Mouse (Mus musculus): ENCODE results near the gene Tnxb. TPM values are rescaled to one million over a fixed set of nuclear protein-coding genes. Genes with fewer than 3 reads are reported as not detected.

Gene Tnxb
- polyA plus RNA-seq, 1 experiment from 2014 or later, result 0.38 TPM

DNA sequence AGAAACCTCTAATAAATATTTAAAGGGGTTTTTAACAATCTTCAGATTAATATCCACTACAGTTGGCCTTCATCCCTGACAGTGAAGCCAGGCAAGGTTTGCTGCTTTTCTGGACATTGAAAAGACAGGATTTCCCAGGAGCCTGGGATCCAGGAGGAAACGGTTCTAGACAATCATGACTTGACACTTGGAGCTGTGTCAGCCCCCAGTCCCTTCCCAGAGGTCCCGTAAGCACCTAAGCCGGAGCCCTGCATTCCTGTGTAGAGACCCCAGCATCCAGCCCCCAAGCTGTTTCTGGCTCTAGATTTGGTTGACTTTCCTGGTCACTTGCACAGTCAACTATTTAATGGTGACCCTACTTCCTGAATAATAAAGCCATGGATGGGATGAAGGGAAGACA is 11.7 kb upstream of the Tnxb start:
- Histone ChIP-seq H3K27me3 (ENCODE audit: insufficient read depth, low read length) (peaks cover 16% of the 10 kb centered on the region), H3K27ac (ENCODE audit: low read depth) (no peak overlapping the region), H3K4me3 (ENCODE audit: low read depth, low read length) (no peak overlapping the region), H3K36me3 (ENCODE audit: insufficient read depth) (peaks cover 2% of the 10 kb centered on the region; the same call in 1 of the 2 replicates), H3K9ac (no peak overlapping the region), H3K4me1 (ENCODE audit: insufficient read depth) (peaks cover 9% of the 10 kb centered on the region), H3K9me3 (ENCODE audit: low read depth, low read length) (no peaks in the 10 kb centered on the region), H3K4me2 (no peak overlapping the region)
- no peak for TF ChIP-seq CTCF (IDR thresholded peaks at IDR 0.05; ENCODE audit: low read depth)
- DNase-seq (no peak), ATAC-seq (ENCODE audit: insufficient read depth) (no peak)
- 68% methylated on average over 3 of the region's 3 CpGs for WGBS

DNA sequence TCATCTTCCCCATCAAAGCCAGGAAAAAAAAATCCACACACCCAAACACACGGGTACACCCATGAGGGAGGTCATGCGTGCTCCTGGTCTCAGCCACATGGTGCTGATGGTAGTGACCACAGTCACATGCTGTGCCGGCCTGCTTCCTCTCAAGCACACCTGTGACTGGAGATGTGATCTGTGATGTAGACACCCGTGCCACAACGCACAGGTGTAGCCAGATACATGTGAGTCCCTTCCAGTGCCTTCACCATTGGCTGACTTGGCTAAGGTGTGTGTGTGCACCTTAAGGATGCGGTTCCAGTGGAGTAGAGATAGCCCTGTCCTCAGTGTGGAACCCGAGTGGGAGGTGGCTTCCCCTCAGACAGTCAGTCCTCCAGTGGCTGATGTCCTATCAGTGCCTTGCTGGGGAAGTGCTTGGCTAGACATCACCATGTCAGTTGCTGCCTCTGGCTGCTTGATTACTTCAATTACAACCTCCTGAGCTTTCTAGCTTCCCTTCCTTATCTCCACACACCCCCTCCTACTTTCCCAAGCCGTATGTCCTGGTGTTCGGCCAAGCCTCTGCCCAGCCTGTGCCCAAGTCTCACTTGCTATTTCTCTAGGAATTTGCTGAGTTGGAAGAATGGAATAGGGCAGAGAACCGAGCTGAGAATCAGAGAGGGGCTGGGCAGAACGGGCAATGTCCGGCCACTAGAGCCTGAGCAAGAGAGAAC is 11.0 kb upstream of the Tnxb start:
- peaks cover 16% of the 10 kb centered on the region for H3K27me3 ChIP-seq (ENCODE audit: insufficient read depth, low read length)
- no peak for TF ChIP-seq CTCF (IDR thresholded peaks at IDR 0.05; ENCODE audit: low read depth)

DNA sequence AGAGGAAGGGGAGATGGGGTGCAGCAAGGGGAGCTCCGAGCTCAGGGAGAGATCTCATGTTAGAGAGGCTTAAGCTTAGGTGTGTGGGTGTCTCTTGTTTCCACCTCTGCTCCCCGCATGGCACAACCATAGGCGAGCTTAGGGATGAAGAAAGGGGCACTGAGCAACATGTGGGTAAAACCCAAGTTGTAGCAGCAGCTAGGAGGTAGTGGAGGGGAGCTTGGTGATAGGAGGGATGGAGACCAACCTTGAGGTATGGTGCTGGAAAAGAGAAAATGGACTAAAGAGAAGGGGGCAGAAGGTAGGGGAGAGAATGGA is 10.5 kb upstream of the Tnxb start:
- Histone ChIP-seq H3K9me3 (ENCODE audit: low read depth, low read length) (no peaks in the 10 kb centered on the region), H3K27me3 (ENCODE audit: insufficient read depth, low read length) (peaks cover 16% of the 10 kb centered on the region), H3K9ac (no peak overlapping the region), H3K27ac (ENCODE audit: low read depth) (no peak overlapping the region), H3K36me3 (ENCODE audit: insufficient read depth) (no peaks in the 10 kb centered on the region), H3K4me3 (ENCODE audit: low read depth, low read length) (no peak overlapping the region), H3K4me2 (no peak overlapping the region), H3K4me1 (ENCODE audit: insufficient read depth) (peaks cover 9% of the 10 kb centered on the region)
- ATAC-seq (ENCODE audit: insufficient read depth) (no peak), DNase-seq (no peak)
- TF ChIP-seq CTCF (IDR thresholded peaks at IDR 0.05; ENCODE audit: low read depth), result no peak
- 66% methylated on average over 3 of the region's 3 CpGs for WGBS

More for the DNA sequence above, 11.0 kb upstream of the Tnxb start:
- Histone ChIP-seq H3K9ac (no peak overlapping the region), H3K27ac (ENCODE audit: low read depth) (no peak overlapping the region), H3K4me2 (no peak overlapping the region), H3K4me1 (ENCODE audit: insufficient read depth) (peaks cover 9% of the 10 kb centered on the region), H3K36me3 (ENCODE audit: insufficient read depth) (no peaks in the 10 kb centered on the region), H3K9me3 (ENCODE audit: low read depth, low read length) (no peaks in the 10 kb centered on the region), H3K4me3 (ENCODE audit: low read depth, low read length) (no peak overlapping the region)
- DNase-seq, result no peak
- 55% methylated on average over 12 of the region's 12 CpGs for WGBS
- ATAC-seq (ENCODE audit: insufficient read depth), result no peak

DNA sequence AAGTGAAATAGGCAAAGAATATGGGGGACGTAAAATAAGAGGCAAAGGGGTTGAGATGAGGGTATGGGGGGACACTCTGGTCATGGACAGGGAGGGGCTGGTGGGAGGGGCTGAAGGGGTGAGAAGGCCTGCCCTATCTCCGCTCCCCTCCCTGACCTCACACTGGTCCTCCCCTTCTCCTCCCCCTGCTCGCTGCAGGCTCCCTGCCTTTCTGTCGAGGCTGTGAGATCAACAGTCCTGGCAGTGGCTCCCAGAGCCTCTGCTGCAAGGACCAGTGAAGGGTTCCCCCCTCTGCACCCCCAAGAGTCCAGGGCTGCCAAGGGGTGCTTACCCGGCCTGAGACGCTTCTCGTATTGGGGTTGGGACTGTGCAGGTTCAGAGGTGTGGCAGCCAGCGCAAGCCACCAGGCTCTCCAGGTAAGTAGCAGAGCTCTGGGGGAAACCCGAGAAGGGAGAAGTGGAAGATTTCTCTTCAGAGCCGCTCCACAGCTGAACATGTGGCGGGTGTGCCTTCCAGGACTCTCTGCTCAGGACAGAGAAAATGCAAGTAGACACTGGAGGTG is 10.0 kb upstream of the Tnxb start:
- no peak for DNase-seq
- no peak for ATAC-seq (ENCODE audit: insufficient read depth)
- H3K4me1 ChIP-seq (ENCODE audit: insufficient read depth), result peaks cover 5% of the 10 kb centered on the region
- no peak overlapping the region for H3K4me2 ChIP-seq
- TF ChIP-seq CTCF (IDR thresholded peaks at IDR 0.05; ENCODE audit: low read depth), result no peak
- peak overlapping the region; percentile 5; the same call in 1 of the 2 replicates for H3K4me3 ChIP-seq (ENCODE audit: low read depth, low read length)
- no peak overlapping the region for H3K27ac ChIP-seq (ENCODE audit: low read depth)
- H3K36me3 ChIP-seq (ENCODE audit: insufficient read depth), result no peaks in the 10 kb centered on the region
- H3K9ac ChIP-seq, result no peak overlapping the region
- H3K9me3 ChIP-seq (ENCODE audit: low read depth, low read length), result no peaks in the 10 kb centered on the region
- peaks cover 16% of the 10 kb centered on the region for H3K27me3 ChIP-seq (ENCODE audit: insufficient read depth, low read length)
- 24% methylated on average over 11 of the region's 11 CpGs for WGBS

DNA sequence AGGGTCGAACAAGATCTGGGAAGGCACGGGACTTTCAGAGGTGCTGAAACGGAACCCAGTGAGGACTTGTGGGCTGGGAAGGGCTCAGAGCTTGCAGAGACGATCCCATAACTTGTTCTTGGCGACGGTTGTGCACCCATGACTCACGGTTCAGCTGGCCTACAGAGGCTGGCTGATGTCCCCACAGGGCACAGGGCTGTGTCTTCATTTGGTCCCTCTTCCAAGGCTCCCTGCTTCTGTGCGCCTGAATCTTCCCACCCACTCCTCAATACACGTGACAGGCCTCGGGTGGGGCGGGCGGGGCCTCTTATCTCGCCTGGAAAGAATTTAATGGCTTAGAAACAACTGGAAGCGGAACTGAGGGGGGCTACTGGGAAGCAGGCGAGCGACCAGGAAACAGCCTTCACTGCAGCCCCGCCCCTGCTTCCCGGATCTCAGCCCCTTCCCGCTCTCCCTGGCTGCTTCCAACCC is 9.2 kb upstream of the Tnxb start:
- WGBS, result 2% methylated on average over 19 of the region's 19 CpGs
- ATAC-seq (ENCODE audit: insufficient read depth) (0 out of 2 replicates have a peak, but pooled peaks have one; percentile 33), DNase-seq (peak; percentile 54)
- Histone ChIP-seq H3K9ac (no peak overlapping the region), H3K36me3 (ENCODE audit: insufficient read depth) (no peaks in the 10 kb centered on the region), H3K4me2 (peak overlapping the region; percentile 48), H3K27ac (ENCODE audit: low read depth) (no peak overlapping the region), H3K9me3 (ENCODE audit: low read depth, low read length) (no peaks in the 10 kb centered on the region), H3K4me3 (ENCODE audit: low read depth, low read length) (peak overlapping the region; percentile 12), H3K27me3 (ENCODE audit: insufficient read depth, low read length) (peaks cover 16% of the 10 kb centered on the region), H3K4me1 (ENCODE audit: insufficient read depth) (no peaks in the 10 kb centered on the region; the same call in 1 of the 2 replicates)
- TF ChIP-seq CTCF (IDR thresholded peaks at IDR 0.05; ENCODE audit: low read depth), result no peak

DNA sequence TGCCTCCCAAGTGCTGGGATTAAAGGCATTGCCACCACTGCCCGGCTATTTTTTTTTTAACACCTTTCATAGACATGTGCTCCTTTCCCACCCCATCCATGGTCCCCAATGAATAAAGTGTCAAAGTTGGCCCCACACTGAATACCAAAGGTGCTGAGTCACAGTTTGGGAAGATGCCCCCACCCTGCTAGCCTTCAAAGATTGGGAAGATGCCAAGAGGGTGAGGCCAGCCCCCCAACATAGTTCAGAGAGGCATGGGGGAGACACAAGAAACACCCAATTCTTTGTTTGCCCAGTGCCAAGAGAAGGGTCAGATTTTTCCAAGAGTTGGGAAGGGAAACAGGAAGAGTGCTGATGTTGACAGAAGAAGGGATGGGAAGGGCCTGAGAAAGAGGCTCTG is 7.9 kb upstream of the Tnxb start:
- no peak overlapping the region for H3K9ac ChIP-seq
- no peak for TF ChIP-seq CTCF (IDR thresholded peaks at IDR 0.05; ENCODE audit: low read depth)

DNA sequence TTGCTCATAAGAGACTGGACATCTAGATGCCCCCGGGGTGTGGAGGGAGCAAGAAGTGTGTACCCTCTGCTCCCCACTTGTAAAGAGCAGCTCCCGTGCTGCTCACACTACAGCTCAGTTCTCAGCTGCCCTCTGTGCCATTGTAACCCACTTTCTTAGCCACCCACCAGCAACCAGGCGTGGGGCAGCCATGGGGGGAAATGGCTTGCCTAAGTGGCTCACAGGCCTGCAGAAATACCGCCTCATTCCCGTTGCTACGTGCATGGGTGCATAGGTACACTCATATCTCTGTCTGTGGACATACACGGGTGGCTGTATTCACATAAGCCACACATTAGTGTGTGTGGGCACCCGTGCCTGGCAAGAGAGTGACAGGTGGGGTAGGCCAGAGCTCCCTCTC is 7.4 kb upstream of the Tnxb start:
- Histone ChIP-seq H3K4me3 (ENCODE audit: low read depth, low read length) (no peak overlapping the region), H3K27me3 (ENCODE audit: insufficient read depth, low read length) (peaks cover 19% of the 10 kb centered on the region), H3K27ac (ENCODE audit: low read depth) (no peak overlapping the region), H3K36me3 (ENCODE audit: insufficient read depth) (no peaks in the 10 kb centered on the region), H3K4me1 (ENCODE audit: insufficient read depth) (no peaks in the 10 kb centered on the region; the same call in 1 of the 2 replicates), H3K9me3 (ENCODE audit: low read depth, low read length) (no peaks in the 10 kb centered on the region), H3K9ac (no peak overlapping the region), H3K4me2 (no peak overlapping the region)
- DNase-seq, result no peak
- 78% methylated on average over 8 of the region's 8 CpGs for WGBS
- TF ChIP-seq CTCF (IDR thresholded peaks at IDR 0.05; ENCODE audit: low read depth), result no peak
- ATAC-seq (ENCODE audit: insufficient read depth), result no peak

More for the DNA sequence above, 7.9 kb upstream of the Tnxb start:
- Histone ChIP-seq H3K9me3 (ENCODE audit: low read depth, low read length) (no peaks in the 10 kb centered on the region), H3K27ac (ENCODE audit: low read depth) (no peak overlapping the region), H3K27me3 (ENCODE audit: insufficient read depth, low read length) (peaks cover 19% of the 10 kb centered on the region), H3K4me3 (ENCODE audit: low read depth, low read length) (no peak overlapping the region), H3K36me3 (ENCODE audit: insufficient read depth) (no peaks in the 10 kb centered on the region), H3K4me2 (no peak overlapping the region), H3K4me1 (ENCODE audit: insufficient read depth) (no peaks in the 10 kb centered on the region; the same call in 1 of the 2 replicates)
- 74% methylated on average over 1 of the region's 1 CpGs for WGBS
- ATAC-seq (ENCODE audit: insufficient read depth), result no peak
- DNase-seq, result no peak
